Mouse (Mus musculus) liver, embryonic 16.5 days (tissue): Measurements from ENCODE around the gene Rtbdn. TPM values are rescaled to one million over a fixed set of nuclear protein-coding genes. Genes with fewer than 3 reads are reported as not detected.

ENCODE experiments used
- ATAC-seq: fragments of 200-750 bp; cut with Nextera tagmentation; 2 replicates; pipeline ENCODE4 v1.8.0; 2017; ENCODE audit warnings: low read depth, mild to moderate bottlenecking, moderate number of reproducible peaks, moderate library complexity
- H3K27ac ChIP-seq: fragments of 300-500 bp; sonication (generic); 2 replicates; pipeline ENCODE4 v1.5.1; 2014; ENCODE audit warnings: mild to moderate bottlenecking, low read length
- H3K27me3 ChIP-seq: fragments of 300-500 bp; sonication (generic); 2 replicates; pipeline ENCODE4 v1.6.1; 2014; ENCODE audit warnings: low read depth, low read length, mixed read lengths; ENCODE audit not compliant: control insufficient read depth, insufficient read depth
- H3K36me3 ChIP-seq: fragments of 300-500 bp; sonication (generic); 2 replicates; pipeline ENCODE4 v1.6.1; 2014; ENCODE audit warnings: mild to moderate bottlenecking; ENCODE audit not compliant: control insufficient read depth, insufficient read depth
- H3K4me1 ChIP-seq: fragments of 300-500 bp; sonication (generic); 2 replicates; pipeline ENCODE4 v1.6.1; 2014; ENCODE audit warnings: low read depth, low read length, mixed read lengths; ENCODE audit not compliant: control insufficient read depth
- H3K4me2 ChIP-seq: fragments of 300-500 bp; sonication (generic); 2 replicates; pipeline ENCODE4 v1.6.1; 2014; ENCODE audit warnings: low read depth, low read length, mixed read lengths
- H3K4me3 ChIP-seq: fragments of 300-500 bp; sonication (generic); 2 replicates; pipeline ENCODE4 v1.5.1; 2014; ENCODE audit warnings: low read depth, mild to moderate bottlenecking, low read length
- H3K9ac ChIP-seq: fragments of 300-500 bp; sonication (generic); 2 replicates; pipeline ENCODE4 v1.6.1; 2014; ENCODE audit warnings: low read depth, low read length
- H3K9me3 ChIP-seq: fragments of 300-500 bp; sonication (generic); replicated peaks from 2 replicates; pipeline ENCODE4 v1.6.1; 2016; ENCODE audit warnings: low read length; ENCODE audit not compliant: control insufficient read depth
- WGBS: fragments of 180-500 bp; shearing (Covaris S2); extraction: QIAGEN DNeasy Blood & Tissue Kit; methylation state at CpG from one replicate; pipeline ENCODE4 v1.1.7; 2014; ENCODE audit not compliant: insufficient replicate concordance; 5-methylcytosine and 5-hydroxymethylcytosine counted together
- polyA plus RNA-seq: library from polyadenylated mRNA; unstranded; fragments of >200 nt; fragmentation: Nextera tagmentation; extraction: Ambion mirVana; gene quantifications from 2 replicates; pipeline ENCODE4 v1.2.1, GENCODE M21; 2015

The Rtbdn gene
- polyA plus RNA-seq, 1 experiment from 2014 or later, result 0.20 TPM

DNA sequence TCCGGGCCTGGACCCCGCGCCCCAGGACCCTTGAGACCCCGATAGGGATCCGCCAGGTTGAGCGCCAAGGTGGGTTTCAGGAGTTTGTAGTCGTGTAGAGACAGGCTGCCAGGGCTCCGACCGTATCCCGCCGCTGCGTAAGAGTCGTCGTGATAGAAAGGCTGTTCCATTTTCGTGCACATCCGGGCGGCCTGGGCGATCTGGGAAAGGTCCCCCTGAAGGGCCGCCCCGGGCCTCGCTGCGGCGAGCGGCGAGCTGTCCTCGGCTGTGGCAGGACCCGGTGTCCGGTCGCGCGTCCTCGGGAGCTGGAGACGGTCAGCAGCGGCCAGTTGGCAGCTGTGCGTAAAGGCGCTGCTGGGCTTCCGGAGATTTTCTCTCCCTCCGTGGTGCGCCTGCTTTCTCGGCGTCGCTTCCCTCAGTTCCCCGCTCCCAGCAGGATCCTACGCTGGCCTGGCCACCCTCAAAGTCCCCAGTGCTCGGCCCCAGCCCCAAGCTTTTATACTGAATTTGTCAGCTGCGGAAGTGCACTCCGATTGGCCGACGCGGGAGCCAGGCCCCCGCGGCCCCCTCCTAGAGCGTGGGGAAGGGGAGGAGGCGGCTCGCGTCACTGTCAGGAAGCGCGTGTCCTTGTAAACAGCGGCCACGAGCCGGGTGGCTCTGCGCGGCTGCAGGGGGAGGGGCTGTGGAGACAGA is 31.6 kb downstream of the Rtbdn start, which contains the start of gene Junb:
TSS of gene Junb (minus strand) at position 471 of the 693 bp plus-strand sequence.
- WGBS, result under 1% methylated on average over 63 of the region's 63 CpGs
- ATAC-seq, result peak; percentile 35
- Histone ChIP-seq H3K27ac (peak within 1 kb of the TSS; percentile 97), H3K4me2 (peak within 1 kb of the TSS; percentile 98), H3K4me1 (peaks cover 94% of the 10 kb centered on the region), H3K9ac (peak within 1 kb of the TSS; percentile 73), H3K9me3 (no peaks in the 10 kb centered on the region), H3K27me3 (peaks cover 9% of the 10 kb centered on the region), H3K36me3 (peaks cover 14% of the 10 kb centered on the region), H3K4me3 (peak within 1 kb of the TSS; percentile 75)

DNA sequence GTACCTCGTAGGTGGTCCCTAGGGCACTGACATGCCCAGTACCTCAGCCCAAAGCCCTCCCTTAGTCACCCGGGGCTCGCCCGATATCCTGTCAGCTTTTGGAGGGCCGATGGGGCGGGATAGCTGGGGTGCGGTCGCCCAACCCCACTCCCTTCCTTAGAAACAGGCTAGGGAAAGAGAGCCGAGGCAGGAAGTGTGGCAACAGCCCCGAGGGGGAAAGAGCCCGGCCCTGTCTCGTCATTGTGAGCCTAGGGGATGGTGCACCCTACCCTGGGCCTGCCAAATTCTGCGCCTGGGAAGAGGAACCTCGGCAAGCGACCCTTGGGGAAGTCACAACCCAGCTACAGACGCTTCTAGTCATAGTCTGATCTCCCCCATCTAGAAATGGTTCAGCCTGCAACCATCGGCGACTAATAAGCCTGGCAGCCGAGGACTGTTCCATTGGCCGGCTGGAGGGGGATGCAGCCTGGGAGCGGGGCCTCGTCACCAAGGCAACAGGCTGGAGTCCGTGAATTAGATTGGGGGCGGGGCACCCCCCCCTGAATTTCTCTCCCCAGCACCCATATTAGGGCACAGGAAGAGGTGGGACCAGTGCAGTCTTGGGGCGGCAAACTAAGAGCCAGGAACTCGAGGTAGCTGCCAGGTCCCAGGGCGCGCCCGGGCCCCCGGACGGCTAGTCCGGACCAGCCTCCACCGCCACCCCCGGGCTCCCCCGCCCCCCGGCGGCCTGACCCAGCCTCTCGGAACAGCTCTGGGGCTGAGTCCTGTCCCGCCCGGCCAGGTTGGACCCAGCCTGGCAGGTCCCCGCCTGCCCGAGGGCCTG is 33.0 kb downstream of the Rtbdn start:
- ATAC-seq, result peak; percentile 26
- H3K27me3 ChIP-seq, result peaks cover 9% of the 10 kb centered on the region
- no peaks in the 10 kb centered on the region for H3K9me3 ChIP-seq
- peak overlapping the region; percentile 84 for H3K27ac ChIP-seq
- H3K9ac ChIP-seq, result peak overlapping the region; percentile 59
- 4% methylated on average over 35 of the region's 42 CpGs for WGBS
- peaks cover 94% of the 10 kb centered on the region for H3K4me1 ChIP-seq
- H3K36me3 ChIP-seq, result no peaks in the 10 kb centered on the region; the same call in 1 of the 2 replicates
- H3K4me3 ChIP-seq, result peak overlapping the region; percentile 75
- H3K4me2 ChIP-seq, result peak overlapping the region; percentile 98

DNA sequence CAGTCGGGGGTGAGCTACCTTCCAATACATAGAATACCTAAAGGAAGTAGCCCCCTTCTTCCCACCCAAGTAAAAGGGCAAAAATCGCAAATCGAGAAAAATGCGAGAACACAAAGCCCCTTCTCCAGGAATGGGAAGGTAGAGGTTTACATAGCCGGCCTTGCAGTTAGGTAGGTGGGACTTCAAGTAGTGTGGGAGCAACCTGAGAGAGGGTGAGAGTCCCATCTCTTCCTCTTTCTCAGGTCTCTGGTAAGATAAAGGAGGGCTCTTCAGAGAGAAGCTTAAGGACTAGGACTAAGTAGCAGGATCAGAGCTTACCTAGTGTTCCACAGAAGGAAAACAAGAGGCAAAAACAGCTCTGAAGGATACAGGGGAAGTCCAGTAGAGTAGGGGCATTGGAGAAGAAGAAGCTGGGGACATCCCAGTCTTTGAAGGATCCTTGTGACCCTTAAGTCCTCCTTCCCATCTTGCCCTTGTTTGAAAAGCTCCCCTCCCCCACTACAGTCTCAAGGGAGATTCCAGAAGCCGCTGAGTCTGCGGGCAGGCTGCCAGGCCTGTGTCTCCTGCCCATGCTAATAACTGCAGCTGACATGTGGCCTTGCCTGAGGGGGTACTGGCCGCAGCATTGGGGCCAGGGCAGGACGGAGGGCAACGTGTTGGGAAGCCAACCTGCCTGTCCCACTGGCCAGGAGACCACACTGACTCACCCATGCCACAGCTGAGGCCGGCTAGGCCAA is 34.0 kb downstream of the Rtbdn start:
- Histone ChIP-seq H3K4me3 (peak overlapping the region; percentile 75), H3K36me3 (no peaks in the 10 kb centered on the region), H3K4me1 (peaks cover 94% of the 10 kb centered on the region), H3K9ac (peak overlapping the region; percentile 59), H3K9me3 (no peaks in the 10 kb centered on the region), H3K27ac (peak overlapping the region; percentile 84), H3K27me3 (peaks cover 9% of the 10 kb centered on the region), H3K4me2 (peak overlapping the region; percentile 98)
- WGBS, result 51% methylated on average over 11 of the region's 11 CpGs
- no peak for ATAC-seq

DNA sequence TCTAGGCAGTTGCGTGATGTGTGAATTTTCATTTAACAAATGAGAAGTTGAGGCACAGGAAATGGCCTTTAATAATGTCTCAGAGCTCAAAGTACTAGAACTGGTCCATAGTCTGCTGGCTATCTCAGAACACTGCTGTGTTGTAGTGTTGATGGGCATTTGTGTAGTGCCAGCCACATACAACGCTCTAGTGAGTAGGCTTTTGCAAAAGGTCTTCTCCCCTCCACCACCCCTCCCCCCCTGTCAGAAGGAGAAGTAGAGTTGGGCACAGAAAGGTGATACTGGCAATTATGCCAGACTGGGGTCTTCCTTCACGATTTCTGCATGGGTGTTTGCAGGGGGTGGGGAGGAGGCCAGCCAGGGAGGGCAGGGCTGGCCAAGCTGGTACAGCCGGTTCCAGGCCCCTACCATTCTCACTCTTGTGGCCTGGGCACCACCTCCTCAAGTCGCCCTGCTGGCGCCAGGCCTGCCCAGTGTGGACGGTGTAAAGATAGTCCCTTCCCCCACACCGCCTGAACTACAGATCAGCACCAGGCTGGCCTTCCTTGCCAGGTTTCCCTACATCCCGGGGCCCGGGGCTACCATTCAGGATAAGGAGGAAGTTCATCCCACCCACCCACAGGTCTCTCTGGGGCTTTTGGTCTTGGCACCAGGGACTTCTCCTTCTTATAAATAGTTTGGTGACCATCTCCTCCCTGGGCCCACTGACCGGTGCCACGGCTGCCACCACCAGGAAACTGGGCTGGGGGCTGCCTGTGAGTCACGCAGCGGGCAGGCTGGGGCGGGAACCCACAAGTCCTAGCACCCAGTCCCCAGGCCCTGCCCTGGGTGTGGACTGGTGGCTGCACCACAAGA is 35.1 kb downstream of the Rtbdn start:
- 55% methylated on average over 15 of the region's 15 CpGs for WGBS
- Histone ChIP-seq H3K27ac (peak overlapping the region; percentile 23), H3K9ac (peak overlapping the region; percentile 2; the same call in 1 of the 2 replicates), H3K4me3 (no peak overlapping the region), H3K4me2 (no peak overlapping the region), H3K36me3 (no peaks in the 10 kb centered on the region), H3K4me1 (peaks cover 95% of the 10 kb centered on the region), H3K9me3 (no peaks in the 10 kb centered on the region), H3K27me3 (peaks cover 9% of the 10 kb centered on the region)
- no peak for ATAC-seq

DNA sequence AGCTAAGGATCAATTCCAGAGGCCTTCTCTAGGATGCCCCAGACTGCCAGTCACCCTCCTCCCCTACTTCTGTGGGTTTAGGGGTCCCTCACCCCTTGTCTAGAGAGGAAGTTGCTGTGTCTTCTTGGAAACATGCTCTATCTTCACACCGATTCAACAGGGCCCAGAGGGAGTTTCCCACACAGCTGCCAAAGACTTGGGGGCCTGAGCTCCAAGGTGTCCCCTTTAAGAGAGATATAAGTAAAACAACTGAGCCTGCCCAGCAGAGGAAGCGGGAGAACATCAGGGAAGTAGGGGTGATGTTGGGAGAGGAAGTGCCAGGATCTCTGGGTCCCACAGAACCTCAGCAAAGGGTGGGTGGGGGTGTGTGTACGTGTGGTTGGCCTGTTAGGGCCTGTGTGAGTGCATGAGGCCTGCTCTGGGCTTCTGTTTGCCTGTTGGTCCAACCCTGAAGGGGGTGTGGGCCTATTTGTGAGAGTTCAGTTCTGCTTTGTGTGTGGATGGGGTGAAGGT is 35.8 kb downstream of the Rtbdn start:
- Histone ChIP-seq H3K27ac (peak overlapping the region; percentile 23), H3K4me2 (no peak overlapping the region), H3K9ac (peak overlapping the region; percentile 2; the same call in 1 of the 2 replicates), H3K4me3 (no peak overlapping the region), H3K4me1 (peaks cover 92% of the 10 kb centered on the region), H3K27me3 (peaks cover 9% of the 10 kb centered on the region), H3K36me3 (no peaks in the 10 kb centered on the region), H3K9me3 (no peaks in the 10 kb centered on the region)
- WGBS, result 30% methylated on average over 3 of the region's 3 CpGs
- ATAC-seq, result no peak

DNA sequence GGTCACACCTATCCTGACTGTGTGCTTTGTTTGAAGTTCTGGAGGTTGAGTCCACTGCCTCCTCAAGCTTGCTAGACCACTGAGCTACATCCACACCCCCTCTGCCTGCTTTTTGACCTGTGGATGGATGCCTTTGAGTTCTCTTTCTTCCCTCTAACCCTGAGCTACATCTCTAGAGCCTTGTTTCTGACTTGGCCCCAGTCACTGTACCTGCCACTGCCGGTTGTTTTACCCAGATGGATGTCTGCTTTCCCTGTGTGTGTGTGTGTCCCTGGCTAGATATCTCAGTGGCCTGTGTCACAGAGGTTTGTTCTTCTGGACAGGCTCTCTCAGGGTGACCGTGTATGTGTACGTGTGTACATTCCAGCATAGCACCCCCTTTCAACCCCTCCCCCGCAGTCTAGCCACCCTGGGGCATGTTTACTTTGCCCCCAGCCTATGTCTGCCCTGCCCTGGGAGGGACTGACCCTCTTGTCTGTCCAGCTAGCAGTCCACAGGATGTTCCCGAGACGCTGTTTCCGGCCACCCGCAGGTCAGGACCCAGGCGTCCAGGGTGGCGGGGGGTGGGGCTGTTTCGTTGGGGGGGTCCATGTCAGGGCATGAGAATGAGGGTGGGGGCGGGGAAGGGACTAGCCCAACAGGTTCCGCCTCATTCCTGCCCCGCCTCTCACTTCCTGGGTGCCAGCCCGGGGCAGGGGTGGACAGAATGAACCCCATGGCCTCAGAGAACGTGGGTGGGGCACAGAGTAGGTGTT is 37.7 kb downstream of the Rtbdn start:
- Histone ChIP-seq H3K4me2 (peak overlapping the region; percentile 99), H3K9ac (peak overlapping the region; percentile 66; the same call in 1 of the 2 replicates), H3K36me3 (no peaks in the 10 kb centered on the region), H3K4me1 (peaks cover 80% of the 10 kb centered on the region), H3K9me3 (no peaks in the 10 kb centered on the region), H3K4me3 (peak overlapping the region; percentile 64; the same call in 1 of the 2 replicates), H3K27me3 (no peaks in the 10 kb centered on the region), H3K27ac (peak overlapping the region; percentile 86)
- 21% methylated on average over 16 of the region's 16 CpGs for WGBS
- ATAC-seq, result peak; percentile 57

GRCm38 (mm10) chr8:84985049-84985683 is 38.4 kb downstream of the Rtbdn start:
- Histone ChIP-seq H3K27me3 (no peaks in the 10 kb centered on the region), H3K9ac (peak overlapping the region; percentile 66), H3K36me3 (no peaks in the 10 kb centered on the region), H3K4me3 (peak overlapping the region; percentile 64), H3K4me1 (peaks cover 73% of the 10 kb centered on the region), H3K4me2 (peak overlapping the region; percentile 99), H3K27ac (peak overlapping the region; percentile 86), H3K9me3 (no peaks in the 10 kb centered on the region)
- no peak for ATAC-seq
- under 1% methylated on average over 23 of the region's 23 CpGs for WGBS
